Mouse (Mus musculus): ENCODE data around the gene Atl3. TPM values are rescaled to one million over a fixed set of nuclear protein-coding genes. Genes with fewer than 3 reads are reported as not detected.

The Atl3 gene
- polyA plus RNA-seq, 1 experiment from 2014 or later = 6.9 TPM

DNA sequence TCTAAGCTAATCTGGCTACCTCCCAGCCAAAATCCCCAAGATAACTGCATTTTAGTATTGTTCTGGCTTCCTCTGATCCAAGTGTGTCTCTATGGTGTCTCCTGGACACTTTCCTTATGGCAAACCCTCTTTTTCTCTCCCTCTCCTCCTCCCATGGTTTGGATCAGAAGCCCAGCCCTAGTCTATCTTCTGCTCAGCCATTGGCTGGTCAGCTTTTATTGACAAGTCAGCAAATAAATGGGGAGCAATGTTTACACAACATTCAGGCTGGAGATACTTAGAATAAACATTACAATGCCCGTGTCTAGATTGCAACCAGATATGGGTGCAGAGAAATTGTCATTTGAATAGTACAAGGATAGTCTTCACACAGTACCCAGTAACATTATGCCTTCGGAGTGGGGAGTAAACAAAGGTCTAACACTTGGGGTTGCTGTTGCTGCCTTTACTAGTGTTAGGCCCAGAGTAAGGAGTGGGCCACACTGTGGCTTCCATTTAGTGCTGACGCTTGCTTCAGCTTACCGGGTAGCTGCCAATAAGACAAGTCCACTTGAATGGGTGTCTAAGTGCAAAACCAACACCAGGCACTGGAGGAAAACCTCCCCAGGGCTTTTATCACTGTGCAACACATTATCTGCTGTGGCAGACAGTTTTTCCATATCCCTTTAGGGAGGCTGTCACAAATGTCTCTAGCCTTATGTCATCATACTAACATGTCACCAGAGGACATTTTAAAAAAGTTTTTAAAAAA lies 57.9 kb downstream of the Atl3 start:
- Histone ChIP-seq H3K9me3 (no peaks in the 10 kb centered on the region), H3K36me3 (no peaks in the 10 kb centered on the region), H3K4me1 (replicated peaks) (no peaks in the 10 kb centered on the region), H3K27ac (no peak overlapping the region), H3K4me2 (no peak overlapping the region), H3K27me3 (0 out of 2 replicates have a peak, but pooled peaks cover 5% of the 10 kb centered on the region), H3K9ac (no peak overlapping the region), H3K4me3 (no peak overlapping the region)
- no peak for ATAC-seq (ENCODE audit: low FRiP score)
- 76% methylated on average over 4 of the region's 4 CpGs for WGBS

DNA sequence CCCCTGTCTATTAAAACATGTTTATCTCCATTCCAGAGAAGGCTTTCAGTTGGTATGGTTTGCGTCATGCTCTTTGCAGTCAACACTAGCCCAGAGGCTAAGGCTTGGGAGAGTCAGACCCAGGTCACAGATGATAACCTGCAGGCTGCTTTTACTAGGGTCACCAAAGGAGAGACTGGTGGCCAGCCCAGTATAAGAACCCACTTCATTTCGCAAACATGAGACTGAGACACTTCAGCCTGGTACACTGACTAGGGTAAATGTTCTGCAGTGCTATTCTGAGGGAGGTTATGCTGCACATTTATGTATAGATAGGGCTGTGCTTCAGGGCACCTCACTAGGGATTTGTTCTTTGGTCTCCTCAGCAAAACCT lies 58.4 kb downstream of the Atl3 start:
- Histone ChIP-seq H3K4me1 (replicated peaks) (peaks cover 2% of the 10 kb centered on the region), H3K4me2 (no peak overlapping the region), H3K9me3 (no peaks in the 10 kb centered on the region), H3K36me3 (no peaks in the 10 kb centered on the region), H3K27ac (no peak overlapping the region), H3K9ac (no peak overlapping the region), H3K27me3 (peaks cover 9% of the 10 kb centered on the region; the same call in 1 of the 2 replicates), H3K4me3 (no peak overlapping the region)
- ATAC-seq (ENCODE audit: low FRiP score) = no peak
- WGBS = 91% methylated on average over 2 of the region's 2 CpGs

DNA sequence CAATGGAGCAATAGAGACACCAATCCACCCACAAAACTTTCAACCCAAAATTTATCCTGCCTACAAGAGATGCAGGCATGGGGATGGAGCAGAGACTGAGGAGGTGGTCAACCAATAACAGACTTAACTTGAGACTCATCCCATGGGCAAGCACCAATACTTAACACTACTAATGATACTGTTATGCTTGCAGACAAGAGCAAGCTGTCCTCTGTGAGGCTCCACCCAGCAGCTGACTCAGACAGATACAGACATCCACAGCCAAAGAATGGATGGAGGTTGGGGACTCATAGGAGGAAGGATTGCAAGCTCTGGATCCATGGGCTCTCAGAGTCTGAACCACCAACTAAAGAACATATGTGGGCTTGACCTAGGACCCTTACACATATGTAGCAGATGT lies 59.6 kb downstream of the Atl3 start:
- no peak overlapping the region for H3K4me2 ChIP-seq
- H3K36me3 ChIP-seq = no peaks in the 10 kb centered on the region
- H3K9ac ChIP-seq = no peak overlapping the region
- no peak for ATAC-seq (ENCODE audit: low FRiP score)
- no peak overlapping the region for H3K4me3 ChIP-seq
- H3K4me1 ChIP-seq (replicated peaks) = peaks cover 11% of the 10 kb centered on the region
- H3K27ac ChIP-seq = no peak overlapping the region
- peaks cover 20% of the 10 kb centered on the region for H3K27me3 ChIP-seq
- no peaks in the 10 kb centered on the region for H3K9me3 ChIP-seq

- peaks cover 22% of the 10 kb centered on the region for H3K27me3 ChIP-seq
- H3K4me2 ChIP-seq = no peak overlapping the region
- no peak overlapping the region for H3K9ac ChIP-seq
- peaks cover 11% of the 10 kb centered on the region for H3K4me1 ChIP-seq (replicated peaks)
- H3K4me3 ChIP-seq = no peak overlapping the region
- no peak overlapping the region for H3K27ac ChIP-seq
- ATAC-seq (ENCODE audit: low FRiP score) = no peak
- no peaks in the 10 kb centered on the region for H3K36me3 ChIP-seq
- 83% methylated on average over 4 of the region's 4 CpGs for WGBS
- no peaks in the 10 kb centered on the region for H3K9me3 ChIP-seq
Measured at GRCm38 (mm10) chr19:7554881-7555280, 61.0 kb downstream of the Atl3 start.

- ATAC-seq (ENCODE audit: low FRiP score) = no peak
- Histone ChIP-seq H3K4me3 (no peak overlapping the region), H3K9ac (no peak overlapping the region), H3K27me3 (peaks cover 22% of the 10 kb centered on the region), H3K27ac (no peak overlapping the region), H3K36me3 (no peaks in the 10 kb centered on the region), H3K4me2 (no peak overlapping the region), H3K9me3 (no peaks in the 10 kb centered on the region), H3K4me1 (replicated peaks) (peaks cover 11% of the 10 kb centered on the region)
- WGBS = 100% methylated on average over 1 of the region's 1 CpGs
Measured at GRCm38 (mm10) chr19:7556641-7557040, 62.8 kb downstream of the Atl3 start.

GRCm38 (mm10) chr19:7557328-7557822 lies 63.5 kb downstream of the Atl3 start, which contains the start of gene Pla2g16:
Gene Pla2g16, plus strand, starts transcription at chr19:7557459.
- WGBS = under 1% methylated on average over 27 of the region's 27 CpGs
- Histone ChIP-seq H3K27me3 (peaks cover 22% of the 10 kb centered on the region), H3K9ac (peak within 1 kb of the TSS; percentile 59), H3K4me3 (peak within 1 kb of the TSS; percentile 41), H3K4me1 (replicated peaks) (peaks cover 11% of the 10 kb centered on the region), H3K4me2 (peak within 1 kb of the TSS; percentile 61), H3K9me3 (no peaks in the 10 kb centered on the region), H3K36me3 (no peaks in the 10 kb centered on the region), H3K27ac (no peak within 1 kb of the TSS)
- peak; percentile 52; the same call in 1 of the 2 replicates for ATAC-seq (ENCODE audit: low FRiP score)

- Histone ChIP-seq H3K4me1 (replicated peaks) (peaks cover 11% of the 10 kb centered on the region), H3K9me3 (no peaks in the 10 kb centered on the region), H3K4me2 (peak overlapping the region; percentile 61), H3K4me3 (peak overlapping the region; percentile 41), H3K27me3 (peaks cover 22% of the 10 kb centered on the region), H3K36me3 (no peaks in the 10 kb centered on the region), H3K9ac (peak overlapping the region; percentile 59; the same call in 1 of the 2 replicates), H3K27ac (no peak overlapping the region)
- no peak for ATAC-seq (ENCODE audit: low FRiP score)
- WGBS = 14% methylated on average over 4 of the region's 4 CpGs
Measured at GRCm38 (mm10) chr19:7557844-7558243, 64.0 kb downstream of the Atl3 start.

- peaks cover 22% of the 10 kb centered on the region for H3K27me3 ChIP-seq
- no peaks in the 10 kb centered on the region for H3K36me3 ChIP-seq
- ATAC-seq (ENCODE audit: low FRiP score) = no peak
- no peaks in the 10 kb centered on the region for H3K9me3 ChIP-seq
- no peak overlapping the region for H3K27ac ChIP-seq
- H3K4me2 ChIP-seq = no peak overlapping the region
- H3K9ac ChIP-seq = no peak overlapping the region
- H3K4me3 ChIP-seq = no peak overlapping the region
- H3K4me1 ChIP-seq (replicated peaks) = peaks cover 11% of the 10 kb centered on the region
- 86% methylated on average over 4 of the region's 4 CpGs for WGBS
Measured at GRCm38 (mm10) chr19:7558675-7559074, 64.8 kb downstream of the Atl3 start.

DNA sequence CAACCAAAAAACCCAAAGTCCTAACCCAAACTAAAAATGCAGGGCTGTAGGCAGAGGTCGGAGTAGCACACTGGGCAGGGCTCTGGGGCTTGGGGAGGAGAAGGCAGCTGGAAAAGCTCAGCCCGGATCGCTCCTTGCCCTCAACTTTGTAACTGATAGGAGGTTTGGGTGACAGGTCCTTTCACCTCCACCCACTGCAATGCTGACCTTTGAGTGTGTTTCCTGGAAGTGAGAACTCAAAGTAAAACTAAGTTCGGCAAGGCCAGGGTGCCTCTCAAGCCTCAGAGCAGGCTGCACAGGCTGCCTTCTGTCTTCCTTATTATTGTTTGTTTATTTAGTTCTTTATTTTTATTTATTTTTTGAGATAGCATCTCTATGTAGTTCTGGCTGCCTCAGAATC lies 66.1 kb downstream of the Atl3 start:
- no peak for ATAC-seq (ENCODE audit: low FRiP score)
- Histone ChIP-seq H3K9me3 (no peaks in the 10 kb centered on the region), H3K4me1 (replicated peaks) (peaks cover 11% of the 10 kb centered on the region), H3K27me3 (peaks cover 22% of the 10 kb centered on the region), H3K36me3 (no peaks in the 10 kb centered on the region), H3K4me2 (no peak overlapping the region), H3K4me3 (no peak overlapping the region), H3K27ac (no peak overlapping the region), H3K9ac (no peak overlapping the region)
- 70% methylated on average over 4 of the region's 4 CpGs for WGBS

GRCm38 (mm10) chr19:7561456-7561855 lies 67.6 kb downstream of the Atl3 start:
- no peaks in the 10 kb centered on the region for H3K36me3 ChIP-seq
- no peak overlapping the region for H3K4me2 ChIP-seq
- H3K4me3 ChIP-seq = no peak overlapping the region
- peaks cover 20% of the 10 kb centered on the region for H3K27me3 ChIP-seq
- peaks cover 11% of the 10 kb centered on the region for H3K4me1 ChIP-seq (replicated peaks)
- no peak overlapping the region for H3K27ac ChIP-seq
- ATAC-seq (ENCODE audit: low FRiP score) = no peak
- no peak overlapping the region for H3K9ac ChIP-seq
- no peaks in the 10 kb centered on the region for H3K9me3 ChIP-seq
- 82% methylated on average over 3 of the region's 3 CpGs for WGBS

DNA sequence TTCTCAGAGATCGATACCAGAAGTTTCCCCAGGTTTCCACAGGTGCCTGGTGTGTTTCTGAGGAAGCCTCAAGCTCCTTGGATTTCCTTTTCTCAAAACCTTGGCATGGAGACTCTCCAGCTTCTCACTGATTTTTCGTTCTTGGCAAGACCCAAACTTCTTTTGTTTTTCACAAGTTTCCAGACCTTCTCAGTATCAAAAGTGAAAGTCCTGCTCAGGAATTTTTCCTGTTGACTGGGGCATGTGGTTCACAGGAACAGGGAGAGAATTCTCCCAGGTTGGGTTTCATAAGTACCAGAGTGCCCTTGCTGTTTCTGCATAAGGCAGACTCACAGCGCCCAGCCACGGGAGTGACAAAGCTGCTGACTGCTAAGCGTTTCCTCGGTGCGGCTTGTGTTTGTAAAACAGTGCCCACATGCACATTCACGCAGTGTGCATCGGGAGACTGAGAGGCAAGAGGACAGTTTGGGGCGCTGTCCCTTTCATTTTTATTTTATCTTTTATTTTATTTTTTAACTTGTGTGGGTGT lies 68.8 kb downstream of the Atl3 start:
- Histone ChIP-seq H3K4me2 (no peak overlapping the region), H3K36me3 (no peaks in the 10 kb centered on the region), H3K9me3 (no peaks in the 10 kb centered on the region), H3K4me1 (replicated peaks) (peaks cover 7% of the 10 kb centered on the region), H3K4me3 (no peak overlapping the region), H3K9ac (no peak overlapping the region), H3K27me3 (peaks cover 9% of the 10 kb centered on the region), H3K27ac (no peak overlapping the region)
- WGBS = 82% methylated on average over 10 of the region's 10 CpGs
- ATAC-seq (ENCODE audit: low FRiP score) = no peak

- H3K4me1 ChIP-seq (replicated peaks) = 0 out of 2 replicates have a peak, but pooled peaks cover 2% of the 10 kb centered on the region
- no peak overlapping the region for H3K27ac ChIP-seq
- 91% methylated on average over 2 of the region's 2 CpGs for WGBS
- no peak for ATAC-seq (ENCODE audit: low FRiP score)
- no peaks in the 10 kb centered on the region for H3K9me3 ChIP-seq
- H3K9ac ChIP-seq = no peak overlapping the region
- no peaks in the 10 kb centered on the region for H3K27me3 ChIP-seq
- no peak overlapping the region for H3K4me3 ChIP-seq
- H3K4me2 ChIP-seq = no peak overlapping the region
- no peaks in the 10 kb centered on the region for H3K36me3 ChIP-seq
Measured at GRCm38 (mm10) chr19:7563676-7564075, 69.8 kb downstream of the Atl3 start.

DNA sequence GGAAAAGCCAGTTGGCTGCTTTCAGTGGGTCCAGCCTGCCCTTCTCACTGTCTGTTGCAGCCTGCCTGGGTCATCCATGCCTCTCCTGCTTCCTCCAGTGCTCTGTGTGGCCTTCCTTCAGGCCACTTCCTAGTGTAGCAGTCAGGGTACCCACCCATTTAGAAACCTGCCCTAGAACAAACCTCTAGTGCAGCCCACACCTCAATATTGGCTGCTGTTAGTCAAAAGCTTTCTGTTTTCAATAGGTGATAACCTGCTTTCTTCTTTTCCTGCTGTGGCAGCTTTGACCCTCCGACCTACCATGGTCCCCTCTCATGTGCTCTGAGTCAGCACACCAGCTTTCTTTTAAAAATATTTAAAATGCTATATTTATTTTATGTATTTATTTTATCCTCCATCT lies 70.6 kb downstream of the Atl3 start:
- H3K9me3 ChIP-seq = no peaks in the 10 kb centered on the region
- WGBS = 81% methylated on average over 1 of the region's 1 CpGs
- no peaks in the 10 kb centered on the region for H3K27me3 ChIP-seq
- no peak overlapping the region for H3K9ac ChIP-seq
- no peak overlapping the region for H3K4me3 ChIP-seq
- no peak overlapping the region for H3K27ac ChIP-seq
- H3K36me3 ChIP-seq = no peaks in the 10 kb centered on the region
- no peak overlapping the region for H3K4me2 ChIP-seq
- H3K4me1 ChIP-seq (replicated peaks) = 0 out of 2 replicates have a peak, but pooled peaks cover 2% of the 10 kb centered on the region
- ATAC-seq (ENCODE audit: low FRiP score) = no peak
